Mouse (Mus musculus) layer of hippocampus, adult 9-11 months (tissue): ENCODE data around the gene 1110051M20Rik.

Experiments
- DNase-seq: peaks from one replicate; pipeline ENCODE4 v3.0.0; 2022

1110051M20Rik gene

GRCm38 (mm10) chr2:91331051-91331843, 113.3 kb downstream of the 1110051M20Rik start:
- DNase-seq, result no peak

GRCm38 (mm10) chr2:91329996-91330738, 114.3 kb downstream of the 1110051M20Rik start:
- DNase-seq, result no peak

- DNase-seq, result no peak
Observed at GRCm38 (mm10) chr2:91328729-91329125, 115.8 kb downstream of the 1110051M20Rik start.

GRCm38 (mm10) chr2:91327968-91328728, 116.4 kb downstream of the 1110051M20Rik start:
- DNase-seq, result peak; percentile 61

- no peak for DNase-seq
Observed at GRCm38 (mm10) chr2:91326746-91327350, 117.7 kb downstream of the 1110051M20Rik start.

- DNase-seq, result peak; percentile 49
Observed at GRCm38 (mm10) chr2:91324761-91325421, 119.6 kb downstream of the 1110051M20Rik start.

- no peak for DNase-seq
Observed at GRCm38 (mm10) chr2:91324346-91324745, 120.2 kb downstream of the 1110051M20Rik start.

- no peak for DNase-seq
Observed at GRCm38 (mm10) chr2:91322490-91322889, 122.0 kb downstream of the 1110051M20Rik start.

GRCm38 (mm10) chr2:91321923-91322322, 122.6 kb downstream of the 1110051M20Rik start:
- no peak for DNase-seq

GRCm38 (mm10) chr2:91320559-91321529, 123.7 kb downstream of the 1110051M20Rik start:
- no peak for DNase-seq

GRCm38 (mm10) chr2:91314184-91314583, 130.3 kb downstream of the 1110051M20Rik start:
- no peak for DNase-seq

- peak; percentile 38 for DNase-seq
Observed at GRCm38 (mm10) chr2:91312578-91313311, 131.8 kb downstream of the 1110051M20Rik start.

- DNase-seq, result no peak
Observed at GRCm38 (mm10) chr2:91309546-91309945, 135.0 kb downstream of the 1110051M20Rik start.

- DNase-seq, result no peak
Observed at GRCm38 (mm10) chr2:91308680-91309079, 135.8 kb downstream of the 1110051M20Rik start.

- DNase-seq, result no peak
Observed at GRCm38 (mm10) chr2:91306589-91306988, 137.9 kb downstream of the 1110051M20Rik start.

- no peak for DNase-seq
Observed at GRCm38 (mm10) chr2:91305926-91306325, 138.6 kb downstream of the 1110051M20Rik start.

GRCm38 (mm10) chr2:91302845-91303244, 141.7 kb downstream of the 1110051M20Rik start:
- peak; percentile 75 for DNase-seq

GRCm38 (mm10) chr2:91301836-91302235, 142.7 kb downstream of the 1110051M20Rik start:
- DNase-seq, result no peak

- DNase-seq, result no peak
Observed at GRCm38 (mm10) chr2:91300784-91301183, 143.7 kb downstream of the 1110051M20Rik start.

- DNase-seq, result no peak
Observed at GRCm38 (mm10) chr2:91299156-91299555, 145.3 kb downstream of the 1110051M20Rik start.
